Mouse (Mus musculus) mouse trophoblast stem cell (cell line): Measurements from ENCODE around the gene Med13.

Experiments
- in situ Hi-C, 2 experiments: fragments of 300-500 bp; cut with MseI, MboI; formaldehyde crosslinking; loops; 2 replicates in 1 of 2; 3 replicates in 1 of 2; pipeline ENCODE4 v1.15.1; 2025

Med13 gene

GRCm38 (mm10) chr11:86356854-86357788 is at the start of gene Med13:
Med13 (minus strand) TSS chr11:86357602.
- in situ Hi-C loops: no loop called here

DNA sequence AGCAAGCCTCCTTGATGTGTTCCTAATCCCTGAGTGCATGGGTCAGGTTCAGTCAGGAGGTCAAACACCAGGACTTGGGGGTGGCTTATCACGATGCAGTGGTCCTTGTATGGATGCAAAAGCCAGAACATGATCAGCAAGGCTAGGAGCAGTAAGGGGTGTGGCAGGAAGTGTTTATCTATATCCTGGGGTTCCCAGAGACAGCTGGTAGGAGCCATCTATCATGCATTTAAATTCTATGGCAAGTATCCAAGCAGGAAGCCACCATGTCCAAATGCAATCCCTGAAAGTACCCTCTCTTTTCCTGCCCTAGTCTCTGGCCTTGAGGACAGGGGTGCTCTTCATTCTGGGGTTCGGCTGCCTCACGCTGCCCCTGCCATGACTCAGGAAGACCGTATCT is 47.2 kb upstream of the Med13 start:
- in situ Hi-C loops: no loop called here

DNA sequence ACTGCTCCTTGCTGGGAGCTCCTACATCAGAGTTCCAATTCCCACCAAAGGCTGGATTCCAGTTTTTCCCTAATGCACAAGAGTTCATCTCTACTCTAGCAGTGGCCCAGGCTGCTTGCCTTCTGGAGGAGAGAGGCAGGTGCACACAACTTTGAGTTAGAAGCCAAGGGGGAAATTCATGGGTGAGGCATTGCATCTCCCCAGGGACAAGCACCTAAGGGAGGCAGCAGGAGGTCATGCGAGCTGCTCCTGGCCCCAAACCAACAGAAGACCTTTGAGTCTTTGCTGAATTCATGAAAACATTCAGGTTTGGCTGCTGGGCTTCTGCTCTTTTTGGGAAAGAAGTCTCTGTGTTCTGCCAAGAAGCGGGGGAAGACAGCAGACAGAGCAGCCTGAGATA is 46.4 kb upstream of the Med13 start:
- in situ Hi-C loops: no loop called here

- in situ Hi-C loops: no loop called here
Observed at GRCm38 (mm10) chr11:86399241-86400107, 42.1 kb upstream of the Med13 start.

DNA sequence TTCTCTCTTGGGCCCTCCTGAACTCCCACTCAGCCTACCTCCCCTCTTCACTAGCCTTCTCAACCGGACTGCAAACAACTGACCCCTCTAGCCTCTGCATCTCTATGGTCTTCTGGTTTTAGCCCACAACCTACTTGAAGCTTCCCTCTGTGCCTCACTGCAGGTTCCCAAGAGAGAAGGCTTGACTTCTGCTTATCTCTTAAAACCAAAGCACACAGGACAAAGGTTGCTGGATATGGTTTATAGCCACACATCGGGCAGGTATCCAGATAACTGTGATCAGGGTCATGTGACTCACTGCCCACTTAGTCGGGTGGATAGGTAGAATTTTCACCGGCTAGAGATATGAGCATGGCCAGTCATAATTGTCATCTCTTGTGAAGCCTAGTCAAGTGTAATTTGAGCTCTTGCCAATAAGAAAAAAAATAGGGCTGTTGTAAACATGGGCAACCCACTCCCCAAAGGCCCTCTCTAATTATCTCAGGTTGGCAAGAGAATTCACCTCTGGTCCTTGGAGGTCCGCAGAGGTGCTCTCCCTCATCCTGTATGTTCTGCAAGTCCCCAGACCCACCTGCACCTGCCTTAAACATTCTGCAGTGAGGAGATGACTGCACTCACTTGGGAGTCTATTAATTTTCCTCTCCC is 39.7 kb upstream of the Med13 start:
- in situ Hi-C loops: no loop called here

DNA sequence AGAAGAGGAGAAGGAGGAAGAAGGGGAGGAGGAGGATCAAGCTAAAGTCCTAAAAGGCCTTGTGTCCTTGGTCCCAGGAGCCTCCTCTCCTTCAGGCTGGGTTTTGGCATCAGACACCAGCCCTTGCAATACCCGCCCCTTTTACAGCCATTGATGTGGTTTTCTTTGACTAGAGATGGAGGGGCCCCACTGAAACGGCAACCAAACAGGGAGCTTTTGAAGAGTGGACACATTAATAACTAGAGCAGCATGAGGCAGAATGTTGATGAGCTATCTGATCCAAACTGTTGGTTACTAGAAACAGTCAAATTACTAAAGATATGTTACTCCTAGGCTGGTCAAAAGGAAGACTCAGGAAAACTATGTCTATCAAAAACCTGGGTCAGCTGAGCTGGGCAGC is 39.1 kb upstream of the Med13 start:
- in situ Hi-C loops: no loop called here

- in situ Hi-C loops: no loop called here
Observed at GRCm38 (mm10) chr11:86395513-86396125, 38.2 kb upstream of the Med13 start.

- in situ Hi-C loops: no loop called here
Observed at GRCm38 (mm10) chr11:86395100-86395499, 37.7 kb upstream of the Med13 start.

DNA sequence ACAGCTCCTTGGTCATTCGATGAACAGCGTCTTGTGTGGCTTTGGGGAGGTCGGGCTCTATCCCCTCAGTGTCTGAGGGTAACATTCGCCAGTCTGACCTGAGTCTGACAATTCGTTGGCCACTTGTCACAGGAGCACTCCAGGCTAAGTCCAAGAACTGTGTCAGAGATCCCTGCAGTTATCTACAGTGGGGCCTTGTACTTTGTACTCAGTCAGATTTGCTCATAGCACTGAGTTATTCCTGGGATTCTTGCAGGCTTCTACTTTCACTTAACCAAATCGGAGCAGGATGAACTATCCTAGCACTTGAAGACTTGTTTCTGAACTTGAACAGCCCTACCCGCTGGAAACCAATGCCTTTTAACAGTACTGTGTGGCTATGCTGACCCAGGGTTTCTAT is 34.3 kb upstream of the Med13 start:
- in situ Hi-C loops: no loop called here

DNA sequence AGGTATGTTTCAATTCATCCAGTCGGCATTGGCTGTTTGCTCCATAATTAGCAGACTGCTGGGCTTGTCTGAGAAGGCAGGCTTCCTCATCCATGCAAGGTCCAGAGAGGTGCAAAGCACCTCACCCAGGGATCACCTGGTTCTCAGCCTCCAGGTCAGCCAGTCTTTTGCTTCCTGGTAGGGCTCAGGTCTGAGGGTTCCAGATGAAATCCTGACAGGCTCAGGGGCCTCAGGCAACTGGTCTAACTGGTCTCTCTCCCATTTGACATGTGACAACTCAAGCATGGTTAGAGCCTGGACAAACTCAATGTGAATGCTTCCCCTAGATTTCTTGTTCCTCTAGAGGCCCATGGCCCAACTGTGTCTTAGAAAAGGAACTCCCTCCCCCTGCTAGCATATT is 32.9 kb upstream of the Med13 start:
- in situ Hi-C loops: no loop called here

GRCm38 (mm10) chr11:86389506-86389905 is 32.1 kb upstream of the Med13 start:
- in situ Hi-C loops: no loop called here

GRCm38 (mm10) chr11:86388821-86389480 is 31.5 kb upstream of the Med13 start:
- in situ Hi-C loops: no loop called here

GRCm38 (mm10) chr11:86387121-86387893 is 29.9 kb upstream of the Med13 start:
- in situ Hi-C loops: no loop called here

GRCm38 (mm10) chr11:86386576-86386975 is 29.2 kb upstream of the Med13 start:
- in situ Hi-C loops: no loop called here

DNA sequence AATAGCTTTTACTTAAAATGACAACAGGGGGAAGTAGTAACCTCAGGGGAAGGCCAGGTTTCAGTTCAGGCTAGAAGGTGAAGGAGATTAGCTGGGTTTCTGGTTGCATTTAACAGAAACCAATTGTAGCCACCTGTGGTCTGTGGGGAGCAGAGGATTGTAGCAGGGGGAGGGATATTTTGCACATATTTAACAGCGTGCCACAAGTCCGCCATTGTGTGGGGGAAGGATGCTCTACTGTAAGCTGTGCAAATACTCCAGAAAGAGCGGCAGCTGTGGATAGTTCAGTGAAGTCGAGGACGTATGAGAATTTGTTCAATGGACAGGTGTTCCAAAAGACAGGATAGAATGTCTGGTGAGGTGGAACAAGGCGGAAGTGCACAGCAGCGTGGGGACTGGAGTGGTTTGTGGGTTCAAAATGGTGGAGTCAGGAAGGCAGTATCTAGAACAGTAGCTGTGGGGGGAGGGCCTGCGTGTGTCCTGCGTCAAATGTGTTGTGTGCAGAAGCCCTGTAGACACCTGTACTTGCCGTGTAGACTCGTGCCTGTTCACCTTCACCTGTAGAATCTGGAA is 28.4 kb upstream of the Med13 start:
- in situ Hi-C loops: no loop called here

DNA sequence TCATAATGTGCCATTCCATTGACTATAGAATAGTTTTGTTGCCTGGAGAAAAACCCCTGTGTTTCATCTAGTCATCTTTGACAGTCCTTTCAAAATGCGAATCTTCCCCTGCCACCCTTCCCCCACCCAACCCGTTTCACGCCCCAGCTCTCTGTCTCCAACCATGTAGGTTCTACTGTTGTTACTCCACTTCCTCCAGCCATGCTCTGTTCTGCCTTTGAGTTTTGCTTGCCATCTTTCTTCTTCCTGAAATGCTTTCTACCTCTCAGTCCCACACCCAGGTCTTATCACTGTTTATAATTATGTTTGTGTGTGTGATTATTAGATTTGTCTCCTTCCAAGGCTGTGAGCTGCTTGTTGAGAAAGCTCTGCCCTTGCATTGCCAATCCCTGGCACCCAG is 26.7 kb upstream of the Med13 start:
- in situ Hi-C loops: no loop called here

DNA sequence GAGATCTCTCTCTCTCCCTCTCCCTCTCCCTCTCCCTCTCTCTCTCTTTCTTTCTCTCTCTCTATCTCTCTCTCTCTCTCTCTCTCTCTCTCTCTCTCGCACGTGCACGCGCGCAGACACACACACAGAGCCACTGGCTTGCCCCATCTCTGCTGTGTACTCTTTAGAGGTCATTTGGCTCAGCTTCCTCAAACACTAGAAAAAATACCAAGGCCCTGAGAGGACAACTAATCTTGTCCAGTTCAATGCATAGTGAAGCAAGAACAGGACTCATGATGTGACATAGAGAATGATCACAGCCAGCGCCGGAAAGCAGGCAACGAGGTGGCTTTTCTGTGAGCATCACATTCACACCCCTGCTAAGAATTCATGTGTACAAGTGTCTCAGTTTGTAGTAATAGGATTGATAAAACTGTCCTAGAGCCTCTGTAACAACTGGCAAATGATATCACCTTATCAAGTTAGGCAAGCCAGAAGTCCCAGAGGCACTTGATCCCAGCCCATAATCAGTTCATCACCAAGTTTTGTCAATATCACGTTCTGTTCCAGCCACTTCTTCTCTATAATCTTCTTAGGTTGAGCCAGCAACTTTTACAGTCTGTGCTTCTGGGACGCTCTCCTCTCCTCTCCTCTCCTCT is 25.2 kb upstream of the Med13 start:
- in situ Hi-C loops: no loop called here

- in situ Hi-C loops: no loop called here
Observed at GRCm38 (mm10) chr11:86381478-86382091, 24.2 kb upstream of the Med13 start.
